Mouse (Mus musculus) neural tube, embryonic 12.5 days (tissue): Measurements from ENCODE around the gene Ttll8. TPM values are rescaled to one million over a fixed set of nuclear protein-coding genes. Genes with fewer than 3 reads are reported as not detected.

Source experiments
- ATAC-seq: fragments of 200-750 bp; cut with Nextera tagmentation; 2 replicates; pipeline ENCODE4 v1.8.0; 2017; ENCODE audit warnings: low read depth, mild to moderate bottlenecking, moderate TSS enrichment, moderate library complexity; ENCODE audit not compliant: low FRiP score
- H3K27ac ChIP-seq: fragments of 300-500 bp; sonication (generic); 2 replicates; pipeline ENCODE4 v1.5.1; 2016
- H3K27me3 ChIP-seq: fragments of 300-500 bp; sonication (generic); replicated peaks from 2 replicates; pipeline ENCODE4 v1.6.1; 2016; ENCODE audit warnings: mild to moderate bottlenecking
- H3K36me3 ChIP-seq: fragments of 300-500 bp; sonication (generic); 2 replicates; pipeline ENCODE4 v1.6.1; 2016; ENCODE audit warnings: mild to moderate bottlenecking
- H3K4me1 ChIP-seq: fragments of 300-500 bp; sonication (generic); 2 replicates; pipeline ENCODE4 v1.6.1; 2016
- H3K4me2 ChIP-seq: fragments of 300-500 bp; sonication (generic); replicated peaks from 2 replicates; pipeline ENCODE4 v1.6.1; 2016; ENCODE audit warnings: mild to moderate bottlenecking
- H3K4me3 ChIP-seq: fragments of 300-500 bp; sonication (generic); 2 replicates; pipeline ENCODE4 v1.5.1; 2016
- H3K9ac ChIP-seq: fragments of 300-500 bp; sonication (generic); 2 replicates; pipeline ENCODE4 v1.6.1; 2016; ENCODE audit warnings: mild to moderate bottlenecking
- H3K9me3 ChIP-seq: fragments of 300-500 bp; sonication (generic); 2 replicates; pipeline ENCODE4 v1.6.1; 2016; ENCODE audit warnings: mild to moderate bottlenecking
- WGBS: fragments of 180-500 bp; shearing (Covaris S2); methylation state at CpG from one replicate; pipeline ENCODE4 v1.1.7; 2016; 5-methylcytosine and 5-hydroxymethylcytosine counted together
- polyA plus RNA-seq: library from polyadenylated mRNA; unstranded; fragments of >200 nt; fragmentation: Nextera tagmentation; extraction: Ambion mirVana; gene quantifications from 2 replicates; pipeline ENCODE4 v1.2.1, GENCODE M21; 2016

Gene Ttll8
- polyA plus RNA-seq, 1 experiment from 2014 or later, result not detected

- ATAC-seq, result no peak
These were observed 113.1 kb downstream of the Ttll8 start for GRCm38 (mm10) chr15:88841160-88841559.

More at GRCm38 (mm10) chr15:88841160-88841559, 113.1 kb downstream of the Ttll8 start:
- 90% methylated on average over 2 of the region's 2 CpGs for WGBS
- Histone ChIP-seq H3K4me2 (no peak overlapping the region), H3K9ac (no peak overlapping the region), H3K36me3 (no peaks in the 10 kb centered on the region), H3K27ac (no peak overlapping the region), H3K27me3 (no peaks in the 10 kb centered on the region), H3K4me1 (peaks cover 27% of the 10 kb centered on the region), H3K4me3 (no peak overlapping the region), H3K9me3 (no peaks in the 10 kb centered on the region)

Other genes starting within 250 kb of the Ttll8 start
- 23.3 and 24.6 TPM in 2 replicates for gene Brd1, start 220.2 kb downstream of the Ttll8 start, polyA plus RNA-seq
- gene Zbed4, start 202.8 kb downstream of the Ttll8 start, polyA plus RNA-seq, result 34.2 and 36.3 TPM in 2 replicates
- gene Alg12, start 135.1 kb downstream of the Ttll8 start, polyA plus RNA-seq, result 7.6 and 9.9 TPM in 2 replicates
- gene Creld2, start 134.8 kb downstream of the Ttll8 start, polyA plus RNA-seq, result 62.8 and 65.2 TPM in 2 replicates
- 52.4 and 52.9 TPM in 2 replicates for gene Pim3, start 92.2 kb downstream of the Ttll8 start, polyA plus RNA-seq
- gene Mlc1, start 24.6 kb upstream of the Ttll8 start, polyA plus RNA-seq, result 2.8 and 4.1 TPM in 2 replicates
- not detected in 2 replicates for gene Mov10l1, start 28.5 kb upstream of the Ttll8 start, polyA plus RNA-seq
- 1.5 and 2.0 TPM in 2 replicates for gene Panx2, start 105.3 kb upstream of the Ttll8 start, polyA plus RNA-seq
- gene Trabd, start 120.7 kb upstream of the Ttll8 start, polyA plus RNA-seq, result 49.6 and 51.2 TPM in 2 replicates
- gene Selenoo, start 134.7 kb upstream of the Ttll8 start, polyA plus RNA-seq, result 23.2 and 27.2 TPM in 2 replicates
- gene Tubgcp6, start 168.7 kb upstream of the Ttll8 start, polyA plus RNA-seq, result 18.7 and 20.6 TPM in 2 replicates
- gene Hdac10, start 174.3 kb upstream of the Ttll8 start, polyA plus RNA-seq, result 23.6 and 25.1 TPM in 2 replicates
- 11.7 and 13.4 TPM in 2 replicates for gene Mapk12, start 186.3 kb upstream of the Ttll8 start, polyA plus RNA-seq
- gene Mapk11, start 195.2 kb upstream of the Ttll8 start, polyA plus RNA-seq, result 45.7 and 46.6 TPM in 2 replicates
- gene Plxnb2, start 226.4 kb upstream of the Ttll8 start, polyA plus RNA-seq, result 123 and 126 TPM in 2 replicates
- gene Dennd6b, start 242.1 kb upstream of the Ttll8 start, polyA plus RNA-seq, result 55.5 and 62.6 TPM in 2 replicates